Mouse (Mus musculus) stomach, embryonic 14.5 days (tissue): ENCODE measurements around the gene Zfp385c. TPM values are rescaled to one million over a fixed set of nuclear protein-coding genes. Genes with fewer than 3 reads are reported as not detected.

Experiments used
- ATAC-seq: fragments of 200-750 bp; cut with Nextera tagmentation; 2 replicates; pipeline ENCODE4 v1.8.0; 2017; ENCODE audit warnings: low read depth, moderate TSS enrichment; ENCODE audit not compliant: insufficient number of reproducible peaks, insufficient read depth, low FRiP score
- H3K27ac ChIP-seq: fragments of 300-500 bp; sonication (generic); 2 replicates; pipeline ENCODE4 v1.5.1; 2014; ENCODE audit warnings: mild to moderate bottlenecking, low read length, moderate library complexity, mixed read lengths
- H3K27me3 ChIP-seq: fragments of 300-500 bp; sonication (generic); 2 replicates; pipeline ENCODE4 v1.6.1; 2014; ENCODE audit warnings: low read length, control low read depth, mixed read lengths; ENCODE audit not compliant: control insufficient read depth, insufficient read depth
- H3K36me3 ChIP-seq: fragments of 300-500 bp; sonication (generic); 2 replicates; pipeline ENCODE4 v1.6.1; 2014; ENCODE audit warnings: mild to moderate bottlenecking, control low read depth, low read length, moderate library complexity, mixed read lengths; ENCODE audit not compliant: control insufficient read depth, insufficient read depth
- H3K4me1 ChIP-seq: fragments of 300-500 bp; sonication (generic); 2 replicates; pipeline ENCODE4 v1.6.1; 2014; ENCODE audit warnings: low read length, control low read depth, mixed read lengths; ENCODE audit not compliant: control insufficient read depth, insufficient read depth
- H3K4me2 ChIP-seq: fragments of 300-500 bp; sonication (generic); replicated peaks from 2 replicates; pipeline ENCODE4 v1.6.1; 2014; ENCODE audit warnings: low read depth, low read length, control low read depth
- H3K4me3 ChIP-seq: fragments of 300-500 bp; sonication (generic); 2 replicates; pipeline ENCODE4 v1.5.1; 2014; ENCODE audit warnings: low read depth, low read length, control low read depth
- H3K9ac ChIP-seq: fragments of 300-500 bp; sonication (generic); replicated peaks from 2 replicates; pipeline ENCODE4 v1.6.1; 2014; ENCODE audit warnings: low read depth, mild to moderate bottlenecking, control low read depth, low read length, moderate library complexity, mixed read lengths
- H3K9me3 ChIP-seq: fragments of 300-500 bp; sonication (generic); 2 replicates; pipeline ENCODE4 v1.6.1; 2016; ENCODE audit warnings: low read depth, low read length, control low read depth; ENCODE audit not compliant: control insufficient read depth
- WGBS: fragments of 180-500 bp; shearing (Covaris S2); extraction: QIAGEN DNeasy Blood & Tissue Kit; methylation state at CpG from one replicate; pipeline ENCODE4 v1.1.7; 2014; 5-methylcytosine and 5-hydroxymethylcytosine counted together
- polyA plus RNA-seq: library from polyadenylated mRNA; unstranded; fragments of >200 nt; fragmentation: Nextera tagmentation; extraction: Ambion mirVana; gene quantifications from 2 replicates; pipeline ENCODE4 v1.2.1, GENCODE M21; 2014

Gene Zfp385c
- polyA plus RNA-seq, 1 experiment from 2014 or later: not detected

- no peaks in the 10 kb centered on the region for H3K4me1 ChIP-seq
- 0% methylated on average over 1 of the region's 1 CpGs for WGBS
- no peak overlapping the region for H3K27ac ChIP-seq
- ATAC-seq: no peak
- no peak overlapping the region for H3K4me3 ChIP-seq
- 0 out of 2 replicates have a peak, but pooled peaks cover 6% of the 10 kb centered on the region for H3K27me3 ChIP-seq
- H3K36me3 ChIP-seq: no peaks in the 10 kb centered on the region
- H3K9ac ChIP-seq: no peak overlapping the region
- no peaks in the 10 kb centered on the region for H3K9me3 ChIP-seq
- no peak overlapping the region for H3K4me2 ChIP-seq
Measured at GRCm38 (mm10) chr11:100646265-100646664, 46.0 kb downstream of the Zfp385c start.

GRCm38 (mm10) chr11:100643612-100644575 lies 48.4 kb downstream of the Zfp385c start:
- Histone ChIP-seq H3K36me3 (no peaks in the 10 kb centered on the region), H3K27ac (no peak overlapping the region), H3K27me3 (peaks cover 11% of the 10 kb centered on the region; the same call in 1 of the 2 replicates), H3K4me1 (peaks cover 6% of the 10 kb centered on the region; the same call in 1 of the 2 replicates), H3K4me3 (no peak overlapping the region), H3K9me3 (no peaks in the 10 kb centered on the region), H3K4me2 (no peak overlapping the region), H3K9ac (no peak overlapping the region)
- no peak for ATAC-seq
- 64% methylated on average over 15 of the region's 15 CpGs for WGBS

- Histone ChIP-seq H3K27me3 (peaks cover 11% of the 10 kb centered on the region; the same call in 1 of the 2 replicates), H3K4me2 (peak overlapping the region; percentile 70), H3K27ac (no peak overlapping the region), H3K9me3 (no peaks in the 10 kb centered on the region), H3K4me3 (peak overlapping the region; percentile 24), H3K9ac (no peak overlapping the region), H3K36me3 (no peaks in the 10 kb centered on the region), H3K4me1 (peaks cover 6% of the 10 kb centered on the region; the same call in 1 of the 2 replicates)
- no peak for ATAC-seq
- WGBS: 9% methylated on average over 52 of the region's 52 CpGs
Measured at GRCm38 (mm10) chr11:100640159-100640906, 51.9 kb downstream of the Zfp385c start.

- Histone ChIP-seq H3K36me3 (no peaks in the 10 kb centered on the region), H3K4me3 (no peak overlapping the region), H3K4me1 (no peaks in the 10 kb centered on the region), H3K9me3 (no peaks in the 10 kb centered on the region), H3K9ac (no peak overlapping the region), H3K27ac (no peak overlapping the region), H3K27me3 (no peaks in the 10 kb centered on the region), H3K4me2 (no peak overlapping the region)
- no peak for ATAC-seq
- WGBS: 67% methylated on average over 7 of the region's 7 CpGs
Measured at GRCm38 (mm10) chr11:100634530-100634929, 57.7 kb downstream of the Zfp385c start.

GRCm38 (mm10) chr11:100628862-100629352 lies 63.3 kb downstream of the Zfp385c start:
- Histone ChIP-seq H3K9ac (no peak overlapping the region), H3K4me1 (peaks cover 5% of the 10 kb centered on the region; the same call in 1 of the 2 replicates), H3K4me2 (no peak overlapping the region), H3K4me3 (no peak overlapping the region), H3K27ac (no peak overlapping the region), H3K36me3 (peaks cover 19% of the 10 kb centered on the region; the same call in 1 of the 2 replicates), H3K27me3 (no peaks in the 10 kb centered on the region), H3K9me3 (no peaks in the 10 kb centered on the region)
- WGBS: 59% methylated on average over 13 of the region's 13 CpGs
- no peak for ATAC-seq

- H3K9me3 ChIP-seq: no peaks in the 10 kb centered on the region
- no peak overlapping the region for H3K4me3 ChIP-seq
- no peak overlapping the region for H3K27ac ChIP-seq
- H3K4me2 ChIP-seq: no peak overlapping the region
- 81% methylated on average over 5 of the region's 5 CpGs for WGBS
- no peaks in the 10 kb centered on the region for H3K27me3 ChIP-seq
- H3K36me3 ChIP-seq: peaks cover 19% of the 10 kb centered on the region; the same call in 1 of the 2 replicates
- no peak overlapping the region for H3K9ac ChIP-seq
- peaks cover 9% of the 10 kb centered on the region; the same call in 1 of the 2 replicates for H3K4me1 ChIP-seq
- no peak for ATAC-seq
Measured at GRCm38 (mm10) chr11:100628056-100628455, 64.2 kb downstream of the Zfp385c start.

GRCm38 (mm10) chr11:100626701-100627195 lies 65.5 kb downstream of the Zfp385c start:
- Histone ChIP-seq H3K27me3 (no peaks in the 10 kb centered on the region), H3K9ac (no peak overlapping the region), H3K9me3 (no peaks in the 10 kb centered on the region), H3K4me3 (no peak overlapping the region), H3K27ac (no peak overlapping the region), H3K4me1 (peaks cover 9% of the 10 kb centered on the region; the same call in 1 of the 2 replicates), H3K36me3 (peaks cover 19% of the 10 kb centered on the region; the same call in 1 of the 2 replicates), H3K4me2 (no peak overlapping the region)
- WGBS: 23% methylated on average over 9 of the region's 9 CpGs
- peak; percentile 48; the same call in 1 of the 2 replicates for ATAC-seq
